Mouse (Mus musculus) neural tube, embryonic 12.5 days (tissue): ENCODE measurements around the gene Fbxo21. TPM values are rescaled to one million over a fixed set of nuclear protein-coding genes. Genes with fewer than 3 reads are reported as not detected.

Experiments
- ATAC-seq: fragments of 200-750 bp; cut with Nextera tagmentation; 2 replicates; pipeline ENCODE4 v1.8.0; 2017; ENCODE audit warnings: low read depth, mild to moderate bottlenecking, moderate TSS enrichment, moderate library complexity; ENCODE audit not compliant: low FRiP score
- H3K27ac ChIP-seq: fragments of 300-500 bp; sonication (generic); 2 replicates; pipeline ENCODE4 v1.5.1; 2016
- H3K27me3 ChIP-seq: fragments of 300-500 bp; sonication (generic); replicated peaks from 2 replicates; pipeline ENCODE4 v1.6.1; 2016; ENCODE audit warnings: mild to moderate bottlenecking
- H3K36me3 ChIP-seq: fragments of 300-500 bp; sonication (generic); 2 replicates; pipeline ENCODE4 v1.6.1; 2016; ENCODE audit warnings: mild to moderate bottlenecking
- H3K4me1 ChIP-seq: fragments of 300-500 bp; sonication (generic); 2 replicates; pipeline ENCODE4 v1.6.1; 2016
- H3K4me2 ChIP-seq: fragments of 300-500 bp; sonication (generic); replicated peaks from 2 replicates; pipeline ENCODE4 v1.6.1; 2016; ENCODE audit warnings: mild to moderate bottlenecking
- H3K4me3 ChIP-seq: fragments of 300-500 bp; sonication (generic); 2 replicates; pipeline ENCODE4 v1.5.1; 2016
- H3K9ac ChIP-seq: fragments of 300-500 bp; sonication (generic); 2 replicates; pipeline ENCODE4 v1.6.1; 2016; ENCODE audit warnings: mild to moderate bottlenecking
- H3K9me3 ChIP-seq: fragments of 300-500 bp; sonication (generic); 2 replicates; pipeline ENCODE4 v1.6.1; 2016; ENCODE audit warnings: mild to moderate bottlenecking
- WGBS: fragments of 180-500 bp; shearing (Covaris S2); methylation state at CpG from one replicate; pipeline ENCODE4 v1.1.7; 2016; 5-methylcytosine and 5-hydroxymethylcytosine counted together
- polyA plus RNA-seq: library from polyadenylated mRNA; unstranded; fragments of >200 nt; fragmentation: Nextera tagmentation; extraction: Ambion mirVana; gene quantifications from 2 replicates; pipeline ENCODE4 v1.2.1, GENCODE M21; 2016

Fbxo21 gene
- polyA plus RNA-seq, 1 experiment from 2014 or later = 137 TPM

GRCm38 (mm10) chr5:117955675-117956420 is 20.7 kb upstream of the Fbxo21 start:
- H3K36me3 ChIP-seq = no peaks in the 10 kb centered on the region
- WGBS = 40% methylated on average over 10 of the region's 10 CpGs
- no peak overlapping the region for H3K27ac ChIP-seq
- H3K4me3 ChIP-seq = no peak overlapping the region
- H3K9me3 ChIP-seq = no peaks in the 10 kb centered on the region
- no peak overlapping the region for H3K4me2 ChIP-seq
- no peaks in the 10 kb centered on the region for H3K27me3 ChIP-seq
- ATAC-seq = no peak
- no peak overlapping the region for H3K9ac ChIP-seq
- H3K4me1 ChIP-seq = no peaks in the 10 kb centered on the region

DNA sequence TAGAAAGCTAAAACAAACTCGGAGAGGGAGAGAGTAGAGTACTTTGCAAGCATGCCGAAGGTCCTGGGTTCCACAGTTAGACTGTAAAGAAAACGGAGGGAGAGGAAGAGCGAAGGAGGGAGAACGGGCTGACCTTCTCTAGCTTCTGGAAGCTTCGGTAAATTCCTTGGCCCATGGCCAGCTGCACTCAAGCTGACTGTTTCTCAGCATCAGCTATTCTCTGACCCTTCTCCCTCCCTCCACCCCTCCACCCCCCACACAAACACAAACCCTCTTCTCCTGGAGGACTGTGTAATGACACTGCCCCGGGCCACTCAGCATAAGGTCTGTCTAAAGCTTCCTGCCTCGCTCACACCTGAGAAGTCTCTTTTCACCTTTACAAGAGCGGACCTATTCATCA is 11.8 kb upstream of the Fbxo21 start:
- no peak for ATAC-seq
- H3K4me2 ChIP-seq = no peak overlapping the region
- no peak overlapping the region for H3K9ac ChIP-seq
- no peaks in the 10 kb centered on the region for H3K36me3 ChIP-seq
- H3K4me3 ChIP-seq = no peak overlapping the region
- H3K4me1 ChIP-seq = no peaks in the 10 kb centered on the region
- no peaks in the 10 kb centered on the region for H3K27me3 ChIP-seq
- no peak overlapping the region for H3K27ac ChIP-seq
- no peaks in the 10 kb centered on the region for H3K9me3 ChIP-seq
- WGBS = 58% methylated on average over 9 of the region's 9 CpGs

GRCm38 (mm10) chr5:117966956-117967355 is 9.6 kb upstream of the Fbxo21 start:
- H3K9ac ChIP-seq = no peak overlapping the region
- no peak overlapping the region for H3K4me3 ChIP-seq
- no peaks in the 10 kb centered on the region for H3K36me3 ChIP-seq
- no peak overlapping the region for H3K27ac ChIP-seq
- no peaks in the 10 kb centered on the region for H3K4me1 ChIP-seq
- no peaks in the 10 kb centered on the region for H3K27me3 ChIP-seq
- 75% methylated on average over 9 of the region's 9 CpGs for WGBS
- no peak overlapping the region for H3K4me2 ChIP-seq
- H3K9me3 ChIP-seq = no peaks in the 10 kb centered on the region
- ATAC-seq = no peak

DNA sequence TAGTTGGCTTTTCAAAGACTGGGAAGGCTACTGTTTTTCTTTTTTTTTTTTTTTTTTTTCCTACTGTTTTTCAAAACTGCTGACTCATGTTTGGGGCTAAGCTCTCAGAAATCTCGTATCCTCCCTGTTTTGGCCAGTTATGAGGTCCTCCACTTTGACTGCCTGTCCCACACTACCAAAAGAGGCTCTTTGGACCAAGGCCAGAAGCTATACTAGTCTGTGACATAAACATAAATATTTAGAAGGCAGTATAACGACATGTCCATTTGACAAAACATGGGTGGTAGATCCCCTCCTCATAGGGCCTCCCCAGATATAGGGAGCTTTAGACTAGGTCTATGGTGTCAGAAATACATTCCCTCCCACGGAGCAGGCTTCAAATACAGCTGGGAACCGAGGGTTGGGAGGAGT is 8.9 kb upstream of the Fbxo21 start:
- H3K27ac ChIP-seq = no peak overlapping the region
- H3K27me3 ChIP-seq = no peaks in the 10 kb centered on the region
- 65% methylated on average over 4 of the region's 4 CpGs for WGBS
- no peak overlapping the region for H3K4me3 ChIP-seq
- H3K4me1 ChIP-seq = no peaks in the 10 kb centered on the region
- no peak overlapping the region for H3K4me2 ChIP-seq
- H3K9me3 ChIP-seq = no peaks in the 10 kb centered on the region
- H3K36me3 ChIP-seq = no peaks in the 10 kb centered on the region
- ATAC-seq = no peak
- H3K9ac ChIP-seq = no peak overlapping the region

DNA sequence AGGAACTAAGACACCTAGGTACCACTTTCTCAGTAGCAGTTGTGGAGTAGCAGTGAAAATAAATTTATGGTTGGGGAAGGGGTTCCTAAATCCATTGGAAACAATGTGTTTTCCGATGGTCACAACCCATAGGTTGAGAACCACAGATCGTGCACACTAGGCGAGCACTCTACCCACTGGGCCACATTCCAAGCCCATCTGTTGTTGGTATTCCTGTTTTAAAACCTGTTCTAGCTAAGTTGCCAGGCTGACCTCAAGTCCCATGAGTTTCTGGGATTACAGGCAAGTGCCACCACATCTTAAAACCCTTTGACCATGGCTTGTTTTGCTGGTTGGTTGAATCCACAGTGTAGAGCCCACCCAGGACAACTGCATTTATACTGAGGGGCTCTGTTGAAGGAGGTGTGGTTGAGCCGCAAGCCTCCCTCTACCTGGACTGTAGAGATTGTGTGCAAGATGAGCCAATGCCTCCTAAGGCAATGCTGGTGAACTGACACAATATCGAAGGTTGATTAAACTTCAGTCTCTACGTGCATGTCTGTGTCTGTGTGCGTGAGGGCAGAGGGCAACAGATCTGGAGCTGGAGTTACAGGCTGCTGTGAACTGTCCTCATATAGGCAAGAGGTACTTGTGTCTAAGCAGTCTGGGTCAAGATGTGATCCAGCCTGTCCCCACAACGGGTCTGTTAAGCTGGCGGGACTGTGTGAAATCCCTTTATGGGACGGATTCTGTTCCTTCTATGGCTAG is 6.7 kb upstream of the Fbxo21 start:
- Histone ChIP-seq H3K9me3 (no peaks in the 10 kb centered on the region), H3K27ac (no peak overlapping the region), H3K36me3 (no peaks in the 10 kb centered on the region), H3K9ac (no peak overlapping the region), H3K4me2 (no peak overlapping the region), H3K4me3 (no peak overlapping the region), H3K27me3 (no peaks in the 10 kb centered on the region), H3K4me1 (no peaks in the 10 kb centered on the region)
- ATAC-seq = no peak
- 93% methylated on average over 10 of the region's 10 CpGs for WGBS

- 23% methylated on average over 19 of the region's 19 CpGs for WGBS
- H3K4me1 ChIP-seq = peaks cover 24% of the 10 kb centered on the region
- peak overlapping the region; percentile 98; the same call in 1 of the 2 replicates for H3K9ac ChIP-seq
- H3K4me3 ChIP-seq = peak overlapping the region; percentile 99
- no peak overlapping the region for H3K27ac ChIP-seq
- no peaks in the 10 kb centered on the region for H3K27me3 ChIP-seq
- H3K4me2 ChIP-seq = peak overlapping the region; percentile 81
- no peak for ATAC-seq
- peaks cover 20% of the 10 kb centered on the region for H3K36me3 ChIP-seq
- H3K9me3 ChIP-seq = no peaks in the 10 kb centered on the region
These were observed 270 bp upstream of the Fbxo21 start for GRCm38 (mm10) chr5:117976263-117976656.

DNA sequence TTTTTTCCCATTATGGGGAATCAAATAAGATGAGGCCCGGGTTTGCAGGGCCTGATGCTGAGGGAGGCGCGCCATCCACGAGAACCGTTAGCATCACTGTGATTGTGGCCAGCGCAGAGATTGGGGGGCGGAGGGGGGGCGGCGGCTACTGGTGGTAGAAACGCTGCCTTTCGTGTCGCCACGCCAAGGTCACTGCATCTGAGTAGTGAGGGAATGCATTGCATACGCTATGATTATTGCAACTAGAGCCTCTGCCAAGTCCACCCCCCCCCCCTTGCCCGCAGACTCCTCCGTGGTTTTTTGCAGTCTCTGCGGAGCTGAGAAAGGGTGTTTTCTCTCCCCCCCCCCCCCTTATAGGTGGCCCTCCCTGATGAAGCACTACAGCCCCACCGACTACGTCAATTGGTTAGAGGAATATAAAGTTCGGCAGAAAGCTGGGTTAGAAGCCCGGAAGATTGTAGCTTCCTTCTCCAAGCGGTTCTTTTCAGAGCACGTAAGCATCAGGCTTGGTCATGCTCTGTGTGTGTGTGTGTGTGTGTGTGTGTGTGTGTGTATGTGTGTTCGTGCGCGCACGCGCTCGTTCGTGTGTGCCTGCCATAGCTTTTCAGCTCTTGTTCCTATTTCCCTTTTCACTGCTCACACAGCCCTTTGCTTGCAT is 1.1 kb downstream of the Fbxo21 start:
- Histone ChIP-seq H3K27ac (no peak overlapping the region), H3K4me2 (peak overlapping the region; percentile 81), H3K36me3 (peaks cover 32% of the 10 kb centered on the region), H3K9me3 (no peaks in the 10 kb centered on the region), H3K4me3 (peak overlapping the region; percentile 99), H3K9ac (peak overlapping the region; percentile 98), H3K4me1 (peaks cover 24% of the 10 kb centered on the region), H3K27me3 (no peaks in the 10 kb centered on the region)
- WGBS = 12% methylated on average over 30 of the region's 30 CpGs
- 0 out of 2 replicates have a peak, but pooled peaks have one; percentile 34 for ATAC-seq

DNA sequence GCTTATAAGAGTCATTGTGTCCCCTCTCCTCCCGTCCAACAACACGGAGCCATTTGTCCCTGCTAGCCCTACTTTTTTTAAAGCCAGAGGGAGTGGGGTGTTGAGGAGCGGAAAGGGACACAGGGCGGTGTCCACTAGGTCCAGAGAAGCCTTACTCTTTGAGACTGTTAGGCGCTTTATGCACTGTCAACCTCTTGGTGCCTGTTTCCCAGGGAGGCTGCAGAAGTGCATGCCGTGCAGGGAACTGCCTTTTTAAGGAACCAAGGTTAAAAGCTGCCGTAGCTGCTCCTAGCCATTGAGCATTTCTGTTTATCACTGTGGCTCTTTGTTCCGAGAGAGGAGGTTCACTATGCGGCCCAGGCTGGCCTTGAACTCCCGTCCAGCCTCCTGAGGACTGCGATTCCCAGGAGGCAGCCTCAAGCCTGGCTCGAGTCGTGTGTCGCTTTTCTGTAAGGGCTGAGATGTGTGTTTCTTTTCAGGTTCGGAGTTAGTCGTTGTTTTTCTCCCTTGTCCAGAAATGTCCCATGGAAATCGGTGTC is 1.7 kb downstream of the Fbxo21 start:
- no peak for ATAC-seq
- H3K4me3 ChIP-seq = peak overlapping the region; percentile 99
- H3K27me3 ChIP-seq = no peaks in the 10 kb centered on the region
- no peaks in the 10 kb centered on the region for H3K9me3 ChIP-seq
- H3K4me2 ChIP-seq = peak overlapping the region; percentile 81
- WGBS = 46% methylated on average over 17 of the region's 17 CpGs
- no peak overlapping the region for H3K27ac ChIP-seq
- peaks cover 37% of the 10 kb centered on the region for H3K36me3 ChIP-seq
- peaks cover 24% of the 10 kb centered on the region for H3K4me1 ChIP-seq
- peak overlapping the region; percentile 98 for H3K9ac ChIP-seq

- WGBS = 68% methylated on average over 5 of the region's 5 CpGs
- Histone ChIP-seq H3K4me2 (peak overlapping the region; percentile 81), H3K9me3 (no peaks in the 10 kb centered on the region)
These were observed 2.6 kb downstream of the Fbxo21 start for GRCm38 (mm10) chr5:117979082-117979481.

GRCm38 (mm10) chr5:117980921-117981320 is 4.4 kb downstream of the Fbxo21 start:
- H3K27me3 ChIP-seq = no peaks in the 10 kb centered on the region
- peaks cover 55% of the 10 kb centered on the region for H3K36me3 ChIP-seq
- 92% methylated on average over 8 of the region's 8 CpGs for WGBS
- no peak overlapping the region for H3K9ac ChIP-seq
- peaks cover 31% of the 10 kb centered on the region for H3K4me1 ChIP-seq
- H3K9me3 ChIP-seq = no peaks in the 10 kb centered on the region
- H3K27ac ChIP-seq = no peak overlapping the region
- no peak for ATAC-seq
- H3K4me3 ChIP-seq = no peak overlapping the region
- no peak overlapping the region for H3K4me2 ChIP-seq

More at GRCm38 (mm10) chr5:117979082-117979481, 2.6 kb downstream of the Fbxo21 start:
- Histone ChIP-seq H3K4me3 (no peak overlapping the region), H3K27me3 (no peaks in the 10 kb centered on the region), H3K9ac (no peak overlapping the region), H3K27ac (no peak overlapping the region), H3K36me3 (peaks cover 46% of the 10 kb centered on the region), H3K4me1 (peaks cover 31% of the 10 kb centered on the region)
- ATAC-seq = no peak

DNA sequence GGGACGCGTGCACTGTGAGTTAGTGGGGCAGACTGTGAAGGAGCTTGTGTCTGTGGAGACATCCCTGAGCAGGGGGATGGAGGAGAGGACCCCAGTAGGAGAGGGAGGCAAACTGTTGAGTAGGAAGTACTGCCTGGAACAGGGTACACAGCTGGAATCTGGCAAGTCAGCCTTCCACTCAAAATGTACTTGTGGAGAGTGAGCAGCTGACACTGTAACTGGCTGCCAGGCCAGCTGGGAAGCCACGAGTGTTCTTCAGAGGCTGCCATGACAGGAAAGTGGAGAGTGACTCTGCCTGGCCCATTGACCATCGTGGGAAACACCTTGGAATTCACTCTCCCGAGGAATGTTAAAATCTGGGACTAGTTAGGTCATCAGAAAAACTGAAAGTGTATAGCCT is 5.4 kb downstream of the Fbxo21 start:
- ATAC-seq = no peak
- Histone ChIP-seq H3K36me3 (peaks cover 66% of the 10 kb centered on the region), H3K27ac (no peak overlapping the region), H3K27me3 (no peaks in the 10 kb centered on the region), H3K9ac (no peak overlapping the region), H3K4me2 (no peak overlapping the region), H3K4me1 (peaks cover 31% of the 10 kb centered on the region), H3K9me3 (no peaks in the 10 kb centered on the region), H3K4me3 (no peak overlapping the region)
- 93% methylated on average over 5 of the region's 5 CpGs for WGBS

DNA sequence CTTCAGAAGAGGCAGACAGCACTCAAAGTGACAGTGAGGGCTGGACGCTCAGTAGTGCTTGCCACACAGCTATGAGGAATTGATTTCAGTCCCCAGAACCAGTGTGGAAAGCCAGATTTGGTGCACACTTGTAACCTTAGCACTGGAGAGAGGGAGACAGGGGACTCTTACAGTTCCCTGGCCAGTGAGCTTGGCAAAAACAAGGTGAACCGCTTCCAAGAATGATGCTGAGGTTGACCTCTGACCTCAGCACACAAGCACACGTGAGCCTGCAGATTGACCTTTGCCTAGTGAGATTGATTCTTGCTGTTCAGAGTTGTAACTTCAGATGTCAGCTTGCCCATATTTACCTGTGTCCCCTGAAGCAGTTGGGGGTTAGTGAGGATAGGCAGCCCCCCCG is 9.8 kb downstream of the Fbxo21 start:
- Histone ChIP-seq H3K4me2 (no peak overlapping the region), H3K4me1 (peaks cover 7% of the 10 kb centered on the region; the same call in 1 of the 2 replicates), H3K27me3 (no peaks in the 10 kb centered on the region), H3K9me3 (no peaks in the 10 kb centered on the region), H3K27ac (no peak overlapping the region), H3K9ac (no peak overlapping the region), H3K4me3 (no peak overlapping the region), H3K36me3 (peaks cover 89% of the 10 kb centered on the region)
- ATAC-seq = no peak
- 72% methylated on average over 4 of the region's 4 CpGs for WGBS
